Mouse (Mus musculus): ENCODE data around the gene Gfm2.

Gene Gfm2

DNA sequence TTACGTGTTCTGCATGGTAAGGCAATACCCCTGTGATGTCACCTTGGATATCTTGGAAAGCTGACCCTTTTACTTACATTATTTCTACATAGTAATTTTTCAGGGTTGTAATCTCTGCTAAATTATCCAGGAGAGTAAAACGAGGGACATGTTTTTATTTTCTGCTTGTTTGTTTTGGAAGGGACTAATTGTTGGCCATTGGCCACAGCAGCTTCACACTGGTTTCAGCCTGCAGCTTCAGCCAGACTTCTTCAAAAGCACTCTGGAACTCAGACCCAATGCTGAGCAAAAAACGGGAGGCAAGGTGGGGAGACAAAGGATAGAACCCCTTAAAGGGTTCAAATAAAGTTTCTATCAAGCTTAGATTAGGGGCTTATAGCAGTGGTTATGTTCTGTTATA, 92.4 kb downstream of the Gfm2 start:
- DNase-seq (ENCODE audit: low read depth, low spot score): no peak
